Mouse (Mus musculus): ENCODE measurements around the gene Hs3st4.

Gene Hs3st4

DNA sequence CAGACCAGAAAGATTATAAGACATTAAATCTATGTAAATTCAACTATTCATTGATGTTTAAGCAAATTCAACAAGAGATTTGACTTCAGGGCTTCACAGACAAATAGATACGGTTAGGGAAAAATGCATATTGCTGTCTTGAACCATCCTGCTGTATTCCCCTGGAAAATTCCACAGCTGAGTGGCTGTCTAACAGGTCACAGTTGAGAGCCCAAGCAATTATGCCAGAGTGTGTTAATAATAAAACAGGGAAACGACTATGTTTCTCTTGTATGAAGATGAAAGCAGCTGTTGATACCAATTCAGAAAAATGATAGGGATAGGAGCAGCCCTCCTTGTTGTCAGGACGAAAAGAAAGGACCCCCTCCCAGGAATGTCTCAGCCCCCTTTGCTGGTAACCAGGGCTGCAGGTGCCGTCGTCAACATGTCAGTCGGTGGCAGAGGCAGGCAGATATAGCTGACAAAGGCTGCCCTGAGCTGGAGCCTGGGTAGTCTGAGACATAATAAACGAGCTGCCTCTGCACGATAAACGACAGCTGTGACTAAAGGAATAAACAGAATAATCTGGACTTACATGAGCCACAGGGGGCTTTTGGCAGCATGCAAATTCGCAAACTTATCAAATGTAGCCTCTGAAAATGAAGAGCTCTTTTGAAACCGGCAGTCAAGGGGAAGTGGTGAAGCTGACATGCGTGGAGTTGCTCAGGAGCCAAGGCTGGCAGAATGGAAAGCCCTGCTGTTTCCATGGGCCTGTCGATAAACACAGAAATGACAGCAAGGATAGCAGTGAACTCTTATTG is 364.7 kb downstream of the Hs3st4 start:
- peak; percentile 42 for DNase-seq (ENCODE audit: low spot score)

DNA sequence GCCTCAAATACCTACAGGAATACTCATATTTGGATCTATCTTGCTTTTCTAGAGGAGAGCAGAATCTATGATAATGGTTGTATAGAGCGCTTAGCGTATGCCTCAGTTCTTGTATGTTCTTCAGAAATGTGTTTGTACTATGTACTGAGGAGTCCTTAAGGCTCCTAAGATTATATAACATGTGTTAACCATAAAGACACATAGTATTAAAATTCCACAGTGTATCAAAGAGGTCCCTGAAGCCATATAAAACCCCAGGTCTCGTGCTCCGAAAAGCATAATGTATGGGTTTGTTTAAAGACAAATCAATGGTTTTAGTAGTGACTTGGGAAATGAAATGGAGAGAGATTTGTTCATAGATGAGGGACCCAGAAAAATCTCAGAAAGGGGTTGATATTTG is 371.4 kb downstream of the Hs3st4 start:
- DNase-seq (ENCODE audit: low spot score), result no peak

DNA sequence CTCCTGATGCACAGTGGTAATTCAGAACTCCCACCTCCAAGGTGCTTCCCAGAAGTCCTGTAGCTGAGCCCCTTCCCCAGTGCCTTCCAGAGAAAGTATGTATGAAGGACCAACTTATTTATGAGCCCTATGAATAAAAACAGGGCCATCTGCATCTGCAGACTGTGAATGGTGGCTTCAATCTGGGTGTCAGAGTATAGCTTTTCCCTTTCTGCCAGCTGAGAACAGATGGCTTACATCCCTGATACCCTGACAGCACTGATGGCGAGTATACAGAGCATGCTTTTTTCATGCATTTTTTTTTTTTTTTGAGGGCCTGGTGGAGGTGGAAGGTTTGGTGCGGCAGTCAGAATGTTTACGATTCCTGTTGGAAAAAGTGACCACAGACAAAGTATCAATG is 375.4 kb downstream of the Hs3st4 start:
- DNase-seq (ENCODE audit: low spot score), result peak; percentile 42

DNA sequence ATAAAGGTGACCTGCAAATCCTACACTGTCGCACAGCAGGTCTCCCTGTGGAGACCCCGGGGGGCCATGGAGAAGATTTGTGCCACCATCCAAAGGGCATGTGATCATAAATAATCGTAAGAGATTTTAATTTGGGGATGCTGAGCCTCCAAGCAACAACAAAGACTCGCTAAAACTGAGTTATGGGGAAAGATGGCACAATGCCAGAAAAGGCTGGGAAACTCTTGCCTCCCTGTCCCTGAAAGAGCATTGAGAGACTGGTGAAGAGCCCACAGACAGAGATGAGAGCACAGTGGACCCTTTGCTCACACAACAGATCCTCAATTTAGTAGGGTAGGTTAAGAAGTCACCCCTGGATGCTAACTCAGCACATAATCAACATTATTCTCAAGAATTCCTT is 377.2 kb downstream of the Hs3st4 start:
- no peak for DNase-seq (ENCODE audit: low spot score)

DNA sequence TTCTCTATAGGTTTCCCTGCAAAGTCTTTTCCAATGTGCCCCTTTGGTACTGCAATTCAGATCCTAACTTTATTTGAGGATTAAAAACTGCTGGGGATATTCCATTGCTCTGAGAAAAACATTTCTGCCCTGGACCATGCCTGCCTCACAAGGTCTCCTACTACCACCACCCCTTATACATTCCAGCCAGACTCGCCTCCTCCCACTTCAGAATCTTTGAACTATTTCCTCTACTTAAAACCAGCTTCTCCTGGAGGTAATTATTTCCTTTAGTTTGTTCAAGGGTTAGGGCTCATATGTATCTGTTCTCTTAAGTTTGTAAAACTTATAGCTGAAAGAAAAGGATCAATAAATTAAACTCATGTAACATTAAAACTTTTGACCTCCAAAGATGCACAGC is 389.6 kb downstream of the Hs3st4 start:
- no peak for DNase-seq (ENCODE audit: low spot score)

DNA sequence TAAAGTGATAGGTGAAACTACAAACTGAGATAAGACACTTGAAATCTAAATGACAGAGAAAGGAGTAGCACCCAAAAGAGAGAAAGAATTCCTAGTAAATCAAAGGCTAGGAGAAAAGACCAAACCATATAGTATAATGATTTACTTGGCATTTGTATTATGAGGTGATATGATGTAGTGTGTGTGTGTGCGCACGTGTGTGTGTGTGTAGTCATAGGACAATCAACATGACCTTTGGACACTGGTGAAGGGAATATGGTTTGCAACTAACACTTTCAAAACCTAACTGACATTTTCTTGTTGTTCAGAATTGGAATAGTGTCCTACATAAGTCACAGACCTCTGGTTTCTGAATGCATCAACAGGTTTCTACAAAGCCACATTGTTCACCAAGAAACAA is 390.0 kb downstream of the Hs3st4 start:
- DNase-seq (ENCODE audit: low spot score), result no peak

DNA sequence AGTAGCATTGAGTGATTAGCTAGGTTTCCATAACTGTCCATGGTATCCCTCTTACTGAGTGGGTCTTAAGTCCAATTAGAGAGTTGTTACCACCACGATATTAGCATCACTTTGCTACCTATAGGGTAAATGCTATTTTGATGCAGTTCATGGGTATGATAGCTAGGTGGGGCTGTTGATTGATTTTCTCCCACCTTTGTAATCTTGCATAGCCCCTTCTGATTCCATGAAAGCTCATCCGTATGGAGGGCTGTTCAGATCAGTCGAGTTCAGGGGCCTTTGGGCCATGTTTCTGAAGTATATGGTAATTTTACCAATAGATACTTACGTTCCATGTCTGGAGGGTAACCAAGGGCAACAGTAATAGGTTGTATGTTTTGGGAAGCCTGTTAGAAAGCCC is 400.8 kb downstream of the Hs3st4 start:
- DNase-seq (ENCODE audit: low spot score), result peak; percentile 10

DNA sequence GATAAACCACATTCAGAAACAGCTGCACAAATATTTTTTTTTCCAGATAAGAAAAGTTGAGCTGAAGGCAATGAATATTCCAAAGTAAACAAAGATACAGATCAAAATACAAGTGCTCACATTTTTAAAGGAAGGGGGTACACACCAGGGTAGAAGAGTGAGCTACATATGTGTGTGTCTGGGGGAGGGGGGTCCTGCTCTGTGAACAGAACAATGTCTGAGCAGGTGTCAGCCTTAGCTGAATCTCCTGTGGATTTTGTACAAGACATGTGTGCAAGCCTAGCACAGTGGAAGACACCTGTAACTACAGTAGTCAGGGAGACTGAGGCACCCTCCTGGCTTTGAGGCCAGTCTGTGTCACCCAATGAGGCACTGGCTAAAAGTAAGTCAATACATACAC is 416.5 kb downstream of the Hs3st4 start:
- DNase-seq (ENCODE audit: low spot score), result no peak

DNA sequence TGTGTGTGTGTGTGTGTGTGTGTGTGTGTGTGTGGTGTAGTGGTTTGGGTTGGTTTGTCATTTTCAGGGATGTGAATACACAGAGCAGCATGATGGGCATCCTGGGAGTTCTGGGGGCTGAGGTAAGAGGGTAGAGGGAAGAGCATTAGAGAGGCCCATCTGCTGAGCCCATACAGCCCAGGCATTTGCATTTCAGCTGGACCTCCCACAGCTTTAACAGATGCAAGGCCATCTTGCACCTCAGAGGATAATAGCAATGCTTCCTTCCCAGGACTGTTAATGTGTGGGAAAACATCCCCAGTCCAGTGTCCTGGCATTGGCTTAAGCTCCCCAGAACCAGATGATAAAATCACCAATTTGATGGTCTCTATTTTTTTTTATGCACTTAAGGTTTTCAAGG is 444.3 kb downstream of the Hs3st4 start:
- DNase-seq (ENCODE audit: low spot score), result no peak
